Mouse (Mus musculus) cerebellum, adult 8-10 months (tissue): Measurements from ENCODE around the gene Tspoap1.

Experiments
- DNase-seq: peaks from one replicate; pipeline ENCODE4 v3.0.0; 2022

Gene Tspoap1

GRCm38 (mm10) chr11:87759609-87760005 lies 734 bp upstream of the Tspoap1 start:
- peak; percentile 29 for DNase-seq

- peak; percentile 51 for DNase-seq
Observed at GRCm38 (mm10) chr11:87761181-87761721, 910 bp downstream of the Tspoap1 start.

GRCm38 (mm10) chr11:87761806-87762701 lies 1.7 kb downstream of the Tspoap1 start:
- peak; percentile 47 for DNase-seq

GRCm38 (mm10) chr11:87762702-87763385 lies 2.5 kb downstream of the Tspoap1 start:
- DNase-seq, result no peak

GRCm38 (mm10) chr11:87763511-87763987 lies 3.2 kb downstream of the Tspoap1 start:
- peak; percentile 81 for DNase-seq

- peak; percentile 71 for DNase-seq
Observed at GRCm38 (mm10) chr11:87763988-87764876, 3.9 kb downstream of the Tspoap1 start.

- DNase-seq, result no peak
Observed at GRCm38 (mm10) chr11:87768745-87769144, 8.4 kb downstream of the Tspoap1 start.

GRCm38 (mm10) chr11:87770989-87771388 lies 10.6 kb downstream of the Tspoap1 start:
- DNase-seq, result peak; percentile 79

GRCm38 (mm10) chr11:87772354-87772753 lies 12.0 kb downstream of the Tspoap1 start:
- DNase-seq, result no peak

GRCm38 (mm10) chr11:87778100-87778765 lies 17.9 kb downstream of the Tspoap1 start:
- peak; percentile 84 for DNase-seq

- no peak for DNase-seq
Observed at GRCm38 (mm10) chr11:87778915-87779314, 18.6 kb downstream of the Tspoap1 start.

- no peak for DNase-seq
Observed at GRCm38 (mm10) chr11:87779392-87779791, 19.1 kb downstream of the Tspoap1 start.

- peak; percentile 18 for DNase-seq
Observed at GRCm38 (mm10) chr11:87780130-87780529, 19.8 kb downstream of the Tspoap1 start.

GRCm38 (mm10) chr11:87790088-87790487 lies 29.7 kb downstream of the Tspoap1 start:
- DNase-seq, result no peak

- DNase-seq, result no peak
Observed at GRCm38 (mm10) chr11:87793460-87793859, 33.1 kb downstream of the Tspoap1 start, which contains the start of gene Mpo. Gene Mpo, plus strand, starts transcription at chr11:87793581.

- DNase-seq, result no peak
Observed at GRCm38 (mm10) chr11:87801711-87802275, 41.5 kb downstream of the Tspoap1 start.

GRCm38 (mm10) chr11:87802621-87803020 lies 42.3 kb downstream of the Tspoap1 start:
- DNase-seq, result no peak

GRCm38 (mm10) chr11:87805448-87805847 lies 45.1 kb downstream of the Tspoap1 start:
- no peak for DNase-seq

GRCm38 (mm10) chr11:87807433-87807832 lies 47.1 kb downstream of the Tspoap1 start:
- no peak for DNase-seq

- DNase-seq, result no peak
Observed at GRCm38 (mm10) chr11:87808236-87808635, 47.9 kb downstream of the Tspoap1 start.

- DNase-seq, result no peak
Observed at GRCm38 (mm10) chr11:87811396-87811795, 51.1 kb downstream of the Tspoap1 start.
